Mouse (Mus musculus): Measurements from ENCODE around the gene Dvl1. TPM values are rescaled to one million over a fixed set of nuclear protein-coding genes. Genes with fewer than 3 reads are reported as not detected.

Dvl1 gene
- polyA plus RNA-seq, 1 experiment, result 139 TPM

GRCm38 (mm10) chr4:155840076-155841002 lies 6.9 kb upstream of the Dvl1 start:
- DNase-seq (ENCODE audit: low read depth), result no peak

- DNase-seq (ENCODE audit: low read depth), result no peak
Observed at GRCm38 (mm10) chr4:155841003-155841454, 6.2 kb upstream of the Dvl1 start.

GRCm38 (mm10) chr4:155841651-155842270 lies 5.4 kb upstream of the Dvl1 start:
- DNase-seq (ENCODE audit: low read depth), result no peak

GRCm38 (mm10) chr4:155843231-155843630 lies 4.0 kb upstream of the Dvl1 start:
- DNase-seq (ENCODE audit: low read depth), result no peak

GRCm38 (mm10) chr4:155847591-155848352 lies 570 bp downstream of the Dvl1 start:
- no peak for DNase-seq (ENCODE audit: low read depth)

- DNase-seq (ENCODE audit: low read depth), result no peak
Observed at GRCm38 (mm10) chr4:155848434-155849095, 1.4 kb downstream of the Dvl1 start.

GRCm38 (mm10) chr4:155849391-155849790 lies 2.2 kb downstream of the Dvl1 start:
- no peak for DNase-seq (ENCODE audit: low read depth)

- DNase-seq (ENCODE audit: low read depth), result no peak
Observed at GRCm38 (mm10) chr4:155849792-155850451, 2.7 kb downstream of the Dvl1 start.

GRCm38 (mm10) chr4:155851368-155851767 lies 4.2 kb downstream of the Dvl1 start:
- DNase-seq (ENCODE audit: low read depth), result no peak

- DNase-seq (ENCODE audit: low read depth), result no peak
Observed at GRCm38 (mm10) chr4:155851951-155852411, 4.8 kb downstream of the Dvl1 start.

GRCm38 (mm10) chr4:155853421-155853820 lies 6.2 kb downstream of the Dvl1 start:
- DNase-seq (ENCODE audit: low read depth), result no peak

- DNase-seq (ENCODE audit: low read depth), result no peak
Observed at GRCm38 (mm10) chr4:155854991-155855390, 7.8 kb downstream of the Dvl1 start.

- no peak for DNase-seq (ENCODE audit: low read depth)
Observed at GRCm38 (mm10) chr4:155856071-155856470, 8.9 kb downstream of the Dvl1 start.

- DNase-seq (ENCODE audit: low read depth), result no peak
Observed at GRCm38 (mm10) chr4:155856881-155857280, 9.7 kb downstream of the Dvl1 start.

GRCm38 (mm10) chr4:155859318-155859717 lies 12.1 kb downstream of the Dvl1 start:
- DNase-seq (ENCODE audit: low read depth), result no peak

GRCm38 (mm10) chr4:155861787-155862186 lies 14.6 kb downstream of the Dvl1 start:
- DNase-seq (ENCODE audit: low read depth), result no peak

- DNase-seq (ENCODE audit: low read depth), result no peak
Observed at GRCm38 (mm10) chr4:155863001-155863400, 15.8 kb downstream of the Dvl1 start, which contains the start of gene Tas1r3. Gene Tas1r3, minus strand, starts transcription at chr4:155863362.

- no peak for DNase-seq (ENCODE audit: low read depth)
Observed at GRCm38 (mm10) chr4:155868614-155869298, 21.6 kb downstream of the Dvl1 start.

GRCm38 (mm10) chr4:155869317-155870033 lies 22.3 kb downstream of the Dvl1 start, which contains the start of the genes Cptp and Ints11:
Gene Cptp, minus strand, starts transcription at chr4:155869440.
Gene Ints11, plus strand, starts transcription at chr4:155869546.
- DNase-seq (ENCODE audit: low read depth), result no peak

All from gonadal fat pad, adult 2 months (tissue).